Mouse (Mus musculus) bone marrow macrophage, adult 2 months (primary cell): Measurements from ENCODE around the gene Zfy2. TPM values are rescaled to one million over a fixed set of nuclear protein-coding genes. Genes with fewer than 3 reads are reported as not detected.

Experiments
- H3K27ac ChIP-seq: 2 replicates; pipeline ENCODE4 v1.5.1; 2012; ENCODE audit warnings: low read depth, low read length; ENCODE audit not compliant: insufficient read depth
- H3K4me1 ChIP-seq: 2 replicates; pipeline ENCODE4 v1.6.1; 2012; ENCODE audit warnings: low read length; ENCODE audit not compliant: control insufficient read depth, insufficient read depth
- H3K4me3 ChIP-seq: 2 replicates; pipeline ENCODE4 v1.5.1; 2012; ENCODE audit warnings: mild to moderate bottlenecking, low read length, moderate library complexity; ENCODE audit not compliant: insufficient read depth
- CTCF ChIP-seq: IDR thresholded peaks from 2 replicates; pipeline ENCODE4 v1.5.1; 2012; ENCODE audit warnings: low read depth, mild to moderate bottlenecking, low read length, moderate library complexity
- POLR2A ChIP-seq: IDR thresholded peaks from 2 replicates; pipeline ENCODE4 v1.6.1; 2012; ENCODE audit warnings: mild to moderate bottlenecking, low read depth, low read length, borderline replicate concordance
- polyA plus RNA-seq: library from polyadenylated mRNA; stranded (reverse); fragments of >200 nt; gene quantifications from 2 replicates; pipeline ENCODE4 v1.2.4, GENCODE M21; 2012; ENCODE audit not compliant: missing spikeins, insufficient read depth, insufficient read length

The Zfy2 gene
- not detected in 2 replicates for polyA plus RNA-seq

GRCm38 (mm10) chrY:2170309-2170708, at the start of gene Zfy2:
Gene Zfy2, minus strand, starts transcription at chrY:2170409.
- Histone ChIP-seq H3K27ac (no peak within 1 kb of the TSS), H3K4me3 (no peak within 1 kb of the TSS), H3K4me1 (no peaks in the 10 kb centered on the region)
- TF ChIP-seq POLR2A (no peak), CTCF (no peak)
